Mouse (Mus musculus): ENCODE results near the gene Mfng. TPM values are rescaled to one million over a fixed set of nuclear protein-coding genes. Genes with fewer than 3 reads are reported as not detected.

Gene Mfng
- total RNA-seq, 2 experiments from 2014 or later, result 2.4 to 6.4 TPM

DNA sequence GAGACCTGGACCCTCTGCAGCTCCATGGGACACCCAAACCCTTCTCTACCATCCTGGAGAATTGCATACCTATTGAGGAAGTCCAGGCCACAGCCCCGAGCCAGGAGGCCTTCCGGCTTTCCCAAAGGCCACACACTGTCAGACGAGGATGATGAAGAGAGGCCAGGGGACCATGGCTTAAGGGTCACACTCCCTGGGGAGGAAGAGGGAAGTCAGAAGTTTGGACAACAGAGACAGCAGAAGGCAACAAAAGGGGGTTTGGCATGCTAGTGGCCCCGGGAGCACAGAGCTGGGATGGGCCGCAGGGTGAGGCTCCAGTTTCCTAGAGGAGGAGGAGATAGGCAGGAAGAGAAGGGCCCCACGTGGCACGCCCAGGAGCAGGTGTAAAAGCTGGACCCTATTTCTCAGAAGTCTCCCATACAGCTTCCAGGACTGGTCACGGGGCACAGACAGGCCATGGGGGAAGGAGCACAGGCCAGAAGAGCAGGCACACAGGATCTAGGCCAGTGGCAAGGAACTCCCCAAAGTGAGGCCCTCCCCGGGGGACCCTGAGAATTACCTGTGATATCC is 14.1 kb upstream of the Mfng start:
- DNase-seq, result peak; percentile 32

DNA sequence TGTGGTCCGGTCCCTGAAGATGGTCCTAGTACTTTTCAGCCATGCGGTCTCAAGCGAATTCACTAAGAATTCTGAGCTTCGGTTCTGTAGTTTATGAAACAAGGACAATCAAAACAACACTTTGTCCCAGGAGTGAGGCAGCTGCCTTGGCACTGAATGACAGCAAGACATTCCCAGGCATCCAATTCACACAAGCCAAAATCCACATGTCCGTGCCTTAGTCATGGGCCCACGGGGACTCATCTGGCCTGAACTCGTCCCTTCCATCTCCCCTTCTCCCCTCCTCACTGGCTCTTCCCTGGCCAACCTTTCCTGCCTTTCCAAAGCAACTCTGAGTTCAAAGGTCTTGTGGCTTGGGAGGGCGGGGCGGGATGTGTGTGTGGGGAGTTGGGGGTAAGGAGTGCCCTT is 13.1 kb upstream of the Mfng start:
- peak; percentile 82 for DNase-seq

DNA sequence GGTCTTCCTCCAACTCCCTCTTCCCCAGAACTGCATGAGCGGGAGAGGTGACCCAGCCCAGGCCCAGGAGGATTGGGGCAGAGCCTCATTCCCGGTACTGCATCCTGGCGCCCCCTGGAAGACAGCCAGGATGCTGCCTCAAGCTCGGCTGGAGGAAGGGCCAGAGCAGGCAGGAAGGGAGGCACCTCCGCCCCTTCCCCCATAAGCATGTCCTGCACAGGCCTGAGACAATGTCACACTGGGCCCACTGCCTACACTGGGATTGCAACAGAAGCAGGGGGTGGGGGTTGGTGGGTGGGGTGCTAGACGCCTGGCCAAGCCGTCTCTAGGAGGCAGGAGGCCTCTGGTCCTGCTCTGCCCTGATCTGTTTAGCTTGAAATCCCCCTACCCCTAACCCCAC is 12.7 kb upstream of the Mfng start:
- peak; percentile 86 for DNase-seq

DNA sequence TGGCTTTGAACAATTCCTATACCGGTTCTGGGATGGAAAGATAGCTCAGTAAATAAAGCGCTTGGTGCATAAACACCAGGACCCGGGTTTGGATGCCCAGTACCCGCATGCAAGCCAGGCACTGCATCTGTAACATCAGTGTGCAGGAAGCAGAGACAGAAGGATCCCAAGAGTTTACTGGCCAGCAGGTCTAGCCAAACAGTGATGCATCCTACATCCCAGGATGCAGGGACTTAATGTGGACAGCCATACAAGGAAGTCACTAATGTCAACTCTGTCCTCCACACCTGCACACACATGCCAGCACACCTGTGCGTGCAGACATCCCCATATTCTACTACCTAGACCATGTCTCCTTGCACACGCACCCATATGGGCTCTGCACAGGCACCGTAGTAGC is 12.0 kb upstream of the Mfng start:
- DNase-seq, result no peak

DNA sequence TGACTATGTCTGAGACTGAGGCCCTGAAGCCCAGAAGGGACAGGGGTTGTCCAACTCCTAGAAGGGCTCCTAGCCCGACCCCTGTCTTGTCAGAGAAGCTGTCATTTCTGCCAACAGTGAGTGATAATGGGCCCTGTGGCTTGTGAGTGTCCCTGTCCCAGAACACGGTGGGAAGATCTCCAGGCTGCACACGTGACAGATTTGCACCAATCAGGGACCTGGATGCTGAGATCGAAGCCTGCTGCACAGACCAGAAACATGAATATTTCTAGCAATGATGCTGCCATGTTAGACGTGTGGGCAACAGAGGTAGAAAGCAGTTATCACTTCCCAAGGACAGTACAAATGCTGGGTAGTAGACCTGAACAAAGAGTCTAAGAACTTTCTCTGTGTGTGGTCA is 11.2 kb upstream of the Mfng start:
- DNase-seq, result no peak

DNA sequence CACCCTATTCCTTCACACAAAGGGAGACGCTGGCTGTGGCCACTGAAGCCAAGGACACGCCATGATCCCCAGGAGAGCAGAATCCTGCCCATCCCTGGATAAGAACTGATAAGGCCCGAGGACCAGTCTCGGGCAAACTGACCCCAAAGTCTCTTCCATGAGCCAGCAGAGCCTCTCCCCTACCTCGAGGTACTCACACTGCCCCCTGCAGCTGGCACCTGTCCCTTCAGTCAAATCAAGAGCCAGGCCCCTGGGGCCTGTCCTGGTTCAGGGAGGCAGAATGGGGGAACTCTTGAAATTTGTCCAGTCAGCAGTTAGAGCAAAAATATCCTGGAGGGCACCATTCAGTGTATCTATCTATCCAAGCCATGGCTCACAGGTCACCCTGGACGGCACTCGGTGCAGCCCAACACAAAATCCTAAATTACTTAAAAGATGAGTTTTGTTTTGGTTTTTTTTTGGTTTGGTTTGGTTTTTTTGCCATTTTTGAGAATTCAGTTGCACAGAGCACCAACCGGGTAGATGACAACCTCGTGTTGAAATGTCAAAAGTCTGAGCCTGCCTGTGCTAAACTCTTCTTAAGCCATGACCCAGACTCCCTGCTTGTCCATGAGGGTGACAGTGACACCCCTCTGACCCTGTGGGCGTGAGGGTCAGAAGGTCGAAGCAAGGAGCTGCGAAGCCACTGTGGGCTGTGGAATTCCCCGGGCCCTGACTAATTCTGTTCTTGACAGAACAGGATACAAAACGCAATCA is 9.3 kb upstream of the Mfng start:
- no peak for DNase-seq

DNA sequence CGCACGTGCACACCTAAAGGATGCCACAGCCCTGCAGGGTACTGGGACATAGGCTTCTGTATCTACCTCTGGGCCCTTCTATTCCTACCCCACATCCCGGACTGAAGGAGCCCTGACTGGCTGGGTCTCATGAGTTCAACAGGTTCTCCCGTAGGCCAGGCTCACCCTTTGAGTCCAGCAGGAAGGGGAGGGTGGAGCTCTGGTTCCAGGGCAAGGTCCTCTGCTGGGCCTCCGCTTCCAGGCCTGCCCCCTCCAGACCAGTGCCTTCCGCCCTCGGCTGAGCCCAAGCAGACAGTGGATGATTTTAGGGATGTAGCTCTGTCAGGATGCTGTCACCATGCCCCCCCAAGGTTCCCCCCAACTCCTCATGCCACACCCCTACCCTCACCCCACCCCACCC is 7.6 kb upstream of the Mfng start:
- no peak for DNase-seq

DNA sequence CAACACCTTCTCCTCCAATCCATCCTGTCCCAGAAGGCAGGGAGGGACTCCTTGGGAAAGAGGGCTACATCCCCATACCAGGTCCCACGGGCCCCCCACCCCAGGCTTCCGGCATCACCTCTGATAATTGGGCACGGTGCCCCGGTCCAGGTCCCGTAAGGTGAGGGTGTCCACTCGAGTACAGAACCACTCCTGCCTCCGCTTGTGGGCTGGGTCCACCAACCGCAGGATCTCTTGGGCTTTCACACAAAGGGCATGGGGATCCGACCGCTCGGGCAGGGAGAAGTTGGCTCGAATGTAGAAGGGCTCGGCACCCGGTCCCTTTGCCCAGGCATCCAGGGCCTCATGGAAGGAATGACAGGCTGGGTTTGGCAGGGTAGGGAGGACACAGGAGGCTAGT is 7.1 kb upstream of the Mfng start:
- DNase-seq, result no peak

DNA sequence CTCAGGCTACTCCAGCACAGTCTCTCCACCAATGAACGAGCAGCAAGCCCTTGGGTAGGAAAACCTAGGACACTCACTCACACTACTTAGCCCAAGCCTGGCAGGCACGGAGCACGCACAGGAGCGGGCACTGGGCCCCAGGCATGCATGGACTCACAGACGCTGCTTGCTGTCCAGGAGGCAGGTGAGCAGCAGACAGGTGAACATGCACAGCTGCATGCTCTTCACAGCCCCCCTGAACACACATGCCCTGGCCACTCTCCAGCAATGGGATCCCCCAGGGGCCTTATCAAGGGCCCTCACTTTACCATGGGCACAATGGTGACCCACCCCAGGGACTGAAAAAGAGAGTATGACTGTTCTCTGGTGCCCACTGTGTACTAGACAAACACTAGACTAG is 6.4 kb upstream of the Mfng start:
- DNase-seq, result no peak

DNA sequence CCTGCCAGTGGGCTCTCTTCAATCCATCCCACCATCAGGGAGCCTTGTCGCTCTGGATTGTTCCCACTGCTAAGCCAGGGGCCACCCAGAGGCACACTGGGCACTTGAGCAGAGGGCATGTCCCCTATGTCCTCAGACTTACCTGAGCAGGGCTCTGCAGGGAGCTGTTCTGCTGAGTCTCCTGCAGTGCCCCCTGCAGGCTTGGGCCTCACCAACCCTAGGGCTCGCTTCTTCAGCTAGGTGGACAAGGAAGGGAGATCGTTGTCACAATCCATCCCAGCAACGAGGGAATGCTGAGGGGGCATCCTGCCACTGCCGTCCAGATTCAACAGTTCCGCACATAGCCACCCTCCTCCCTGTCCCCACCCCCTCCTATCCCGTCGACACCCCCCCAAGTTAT is 6.0 kb upstream of the Mfng start:
- DNase-seq, result no peak

DNA sequence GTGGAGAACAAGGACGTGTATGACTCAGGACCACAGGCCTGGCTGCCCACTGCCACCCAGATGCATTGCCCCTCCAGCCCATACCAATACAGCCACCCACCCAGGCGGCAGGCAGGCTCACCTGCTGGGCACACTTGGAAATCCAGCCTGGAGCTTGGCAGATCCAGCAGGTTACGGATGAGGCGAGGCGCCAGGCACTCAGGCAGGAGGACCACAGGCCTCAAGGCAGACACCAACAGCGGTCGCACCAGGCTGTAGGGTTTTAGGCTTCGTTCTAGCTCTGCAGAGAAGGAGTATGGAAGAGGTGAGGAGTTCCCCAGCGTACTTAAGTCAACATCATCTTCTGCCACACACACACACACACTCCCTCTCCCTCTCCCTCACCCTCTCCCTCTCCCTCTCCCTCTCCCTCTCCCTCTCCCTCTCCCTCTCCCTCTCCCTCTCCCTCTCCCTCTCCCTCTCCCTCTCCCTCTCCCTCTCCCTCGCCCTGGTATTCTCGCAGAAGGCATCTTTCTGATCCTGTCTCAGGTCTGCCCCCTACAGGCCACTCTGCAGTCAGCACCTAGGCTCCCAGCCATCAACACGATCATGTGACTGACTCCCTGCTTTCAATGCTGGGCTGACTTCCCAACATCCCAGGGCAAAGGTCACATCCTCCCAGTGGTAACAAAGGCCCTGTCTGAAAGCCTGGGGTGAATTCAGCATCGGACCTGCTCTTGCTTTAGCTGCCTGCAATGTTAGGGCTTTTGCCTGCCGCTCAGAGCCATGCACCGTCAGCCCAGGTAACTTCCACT is 5.0 kb upstream of the Mfng start:
- peak; percentile 82 for DNase-seq

DNA sequence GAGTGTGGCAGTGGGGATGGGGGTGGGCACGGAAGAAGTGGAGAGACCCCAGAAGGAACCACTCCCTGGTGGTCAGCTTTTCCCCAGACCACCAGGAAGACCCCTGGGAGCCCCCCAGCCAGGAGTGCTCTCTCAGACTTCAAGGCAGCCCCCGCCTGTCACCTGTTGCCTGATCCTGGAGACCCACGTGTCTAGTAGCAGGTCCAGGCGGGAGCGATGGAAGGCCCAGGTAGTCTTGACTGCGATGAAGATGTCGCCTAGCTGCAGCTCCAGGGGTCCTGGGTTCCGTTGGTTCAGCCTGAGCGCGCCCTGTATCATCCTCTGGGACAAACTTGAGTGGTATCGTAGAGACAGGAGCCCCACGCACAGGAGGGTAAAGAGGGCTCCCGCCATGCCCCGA is 419 bp downstream of the Mfng start:
- no peak for DNase-seq

DNA sequence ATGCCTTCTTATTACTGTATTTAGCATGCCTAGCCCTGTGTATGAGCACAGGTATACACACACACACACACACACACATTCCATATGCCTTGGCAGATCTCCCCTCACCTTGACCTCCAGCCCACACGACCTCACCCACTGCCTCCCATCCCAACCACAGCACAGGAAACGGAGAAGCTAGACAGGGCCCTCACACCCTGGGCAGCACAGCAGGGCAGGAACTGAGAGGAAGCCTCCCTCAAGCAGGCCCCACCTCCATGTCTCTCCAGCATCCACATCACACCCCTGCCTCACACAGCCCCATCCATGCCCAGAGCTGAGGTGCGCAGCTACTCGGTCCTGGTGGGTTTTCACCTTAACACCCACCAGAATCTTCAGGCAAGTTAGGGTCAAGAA is 909 bp downstream of the Mfng start:
- DNase-seq, result peak; percentile 40

DNA sequence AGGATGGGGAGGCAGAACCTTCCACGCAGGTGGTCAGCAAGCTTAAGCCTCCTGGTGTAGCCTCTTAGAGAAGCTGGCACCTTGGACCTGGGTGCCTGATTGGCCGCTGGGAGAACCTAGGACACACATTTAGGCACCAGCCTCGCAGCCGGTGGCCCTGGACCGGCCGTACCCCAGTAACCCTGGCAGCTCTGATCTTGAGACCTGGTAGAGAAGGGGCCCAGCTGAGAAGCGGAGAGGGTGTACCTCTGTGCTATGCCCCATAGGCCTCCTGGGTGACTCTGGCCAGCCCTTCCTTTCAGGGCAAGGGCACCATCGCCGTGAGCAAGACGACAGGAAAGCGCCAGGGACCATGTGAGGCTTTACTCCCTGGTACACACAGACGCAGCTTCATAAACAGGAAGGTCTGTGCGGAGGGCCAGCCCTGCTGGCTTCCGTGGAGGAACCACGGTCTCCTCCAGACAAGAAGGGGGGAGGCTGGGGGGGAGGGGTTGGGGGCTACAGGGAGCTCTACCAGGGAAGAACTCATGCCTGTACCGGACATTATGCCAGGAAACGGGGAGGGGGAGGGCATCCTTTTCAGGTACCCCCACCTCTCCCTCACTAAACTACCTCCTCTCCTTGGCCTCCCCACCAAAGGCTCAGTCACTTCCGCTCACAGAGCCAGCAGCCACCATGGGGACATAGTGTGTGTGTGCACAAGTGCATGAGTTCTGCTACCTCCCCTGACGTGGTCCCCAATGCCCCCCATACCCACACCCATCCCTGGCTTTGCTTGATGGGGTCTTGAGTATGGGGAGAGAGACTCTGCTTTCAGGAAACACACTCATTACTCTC is 1.5 kb downstream of the Mfng start:
- peak; percentile 64 for DNase-seq

DNA sequence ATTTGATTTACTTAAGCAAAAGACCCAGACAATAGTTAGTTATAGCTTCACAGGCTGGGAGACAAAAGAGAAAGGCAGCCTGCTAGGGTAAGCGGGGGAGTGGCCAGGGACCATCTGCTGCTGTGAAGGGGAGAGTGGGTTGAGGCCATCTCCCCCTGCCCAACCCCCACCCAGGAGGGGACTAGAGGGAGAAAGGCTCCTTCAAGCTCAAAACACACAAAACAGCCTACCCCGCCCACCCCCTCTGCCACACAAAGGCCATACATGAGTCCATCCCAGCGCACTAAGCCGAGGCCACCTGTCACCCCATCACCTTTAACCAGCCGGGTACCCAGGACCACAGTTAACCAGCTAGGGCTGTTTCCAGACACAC is 2.3 kb downstream of the Mfng start:
- DNase-seq, result no peak

DNA sequence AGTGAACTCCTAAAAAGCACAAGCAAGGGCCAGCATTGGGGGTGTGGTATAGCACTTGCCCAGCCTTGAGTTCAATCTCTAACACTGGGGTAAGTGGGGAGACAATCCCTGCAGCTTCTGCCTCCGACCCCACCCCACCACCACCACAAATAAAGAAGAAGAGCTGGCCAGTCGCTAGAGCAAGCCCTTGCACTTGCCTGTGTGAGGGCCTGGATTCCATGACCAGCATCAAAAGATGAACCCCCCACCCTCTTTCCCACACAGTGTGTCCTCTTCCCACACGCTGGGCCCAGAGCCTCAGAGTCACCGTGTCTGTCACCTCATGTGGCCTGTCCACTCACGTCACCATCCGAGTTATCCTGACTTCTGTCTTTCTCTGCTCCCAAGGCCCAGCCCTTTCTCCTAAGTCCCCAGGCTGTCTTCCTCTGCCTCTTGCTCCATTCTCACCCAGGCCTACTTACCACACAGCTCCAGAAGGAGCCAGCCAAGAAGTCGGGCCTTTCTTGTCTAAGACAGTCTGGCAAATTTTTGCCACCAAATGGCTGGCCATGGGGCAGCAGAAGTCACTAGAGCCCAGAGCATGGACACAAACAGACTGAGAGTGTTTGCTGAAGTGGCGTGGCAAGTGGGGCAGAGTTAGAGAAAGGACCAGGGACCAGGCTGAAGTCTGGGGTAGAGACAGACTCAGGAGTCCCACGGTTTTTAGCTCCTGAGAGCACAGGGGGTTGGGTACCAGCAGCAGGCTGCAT is 2.9 kb downstream of the Mfng start:
- DNase-seq, result no peak

DNA sequence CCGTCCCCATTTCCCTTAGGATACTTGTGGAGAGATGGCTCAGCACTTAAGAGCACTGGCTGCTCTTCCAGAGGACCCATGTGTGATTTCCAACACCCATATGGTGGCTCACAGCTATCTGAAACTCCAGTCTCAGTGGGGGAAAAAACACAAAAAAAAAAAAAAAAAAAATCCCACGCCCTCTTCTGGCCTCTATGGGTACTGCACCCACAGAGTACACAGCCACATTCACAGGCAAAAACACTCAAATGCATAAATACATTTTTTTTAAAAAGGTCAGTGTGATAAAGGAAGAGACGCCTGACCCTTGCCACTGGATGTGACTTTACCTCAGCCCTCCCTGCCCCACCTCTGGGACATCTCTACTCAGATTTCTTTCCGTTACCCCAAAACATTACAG is 4.2 kb downstream of the Mfng start:
- no peak for DNase-seq

DNA sequence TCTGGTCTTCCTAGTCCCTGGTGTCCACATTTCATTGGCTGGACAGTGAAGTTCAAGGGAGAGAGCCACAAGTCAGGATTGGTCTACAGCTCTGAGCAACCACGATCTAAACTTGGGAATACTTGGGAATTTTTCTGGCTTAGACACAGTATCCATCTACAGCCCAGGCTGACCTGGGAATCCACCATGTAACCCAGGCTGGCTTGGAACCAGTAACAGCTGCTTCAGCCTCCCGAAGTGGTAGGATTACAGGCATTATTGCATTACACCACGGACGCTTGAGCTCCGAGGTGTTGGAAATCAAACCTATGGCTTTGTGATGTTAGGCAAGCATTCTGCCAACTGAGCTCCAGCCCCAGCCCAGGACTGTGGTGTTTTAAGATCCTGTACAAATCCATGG is 9.6 kb downstream of the Mfng start:
- no peak for DNase-seq

DNA sequence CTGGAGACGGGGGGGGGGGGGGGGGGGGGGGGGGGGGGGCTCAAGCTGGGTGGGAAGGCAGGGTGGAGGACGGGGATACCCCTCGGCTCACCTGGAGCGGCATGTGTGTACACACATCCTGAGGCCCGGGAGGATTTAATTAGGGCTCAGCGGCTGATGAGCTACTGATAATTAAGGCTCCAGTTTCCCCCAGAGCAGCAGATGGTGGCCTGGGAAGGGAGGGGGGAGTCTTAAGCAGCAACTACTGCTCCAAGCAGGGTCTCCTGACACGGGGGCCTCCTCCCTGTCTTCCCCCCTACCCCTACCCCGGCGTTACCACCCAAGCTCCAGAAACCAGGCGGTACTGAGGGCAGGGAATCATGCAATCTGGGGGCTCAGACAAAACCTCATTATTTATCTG is 10.1 kb downstream of the Mfng start:
- no peak for DNase-seq

DNA sequence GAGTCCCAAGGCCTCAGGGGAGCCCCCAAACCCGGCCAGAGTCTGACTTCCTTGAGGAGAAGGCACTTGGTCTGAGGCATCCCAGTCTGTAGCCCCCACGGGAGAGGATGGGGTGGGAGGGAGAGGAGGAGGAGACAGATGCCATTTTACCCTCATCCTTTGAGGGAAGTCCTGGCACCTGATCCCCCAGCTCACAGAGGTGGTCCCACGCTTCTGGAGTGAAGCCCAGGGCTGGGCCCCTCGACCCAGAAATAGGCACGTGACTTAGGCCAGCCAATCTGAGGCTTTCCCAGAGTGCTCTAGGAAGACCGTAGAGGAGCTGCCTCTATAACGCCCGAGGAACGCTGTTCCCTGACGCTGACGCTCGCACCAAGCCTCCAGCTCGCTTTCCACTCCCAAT is 12.2 kb downstream of the Mfng start:
- no peak for DNase-seq

DNA sequence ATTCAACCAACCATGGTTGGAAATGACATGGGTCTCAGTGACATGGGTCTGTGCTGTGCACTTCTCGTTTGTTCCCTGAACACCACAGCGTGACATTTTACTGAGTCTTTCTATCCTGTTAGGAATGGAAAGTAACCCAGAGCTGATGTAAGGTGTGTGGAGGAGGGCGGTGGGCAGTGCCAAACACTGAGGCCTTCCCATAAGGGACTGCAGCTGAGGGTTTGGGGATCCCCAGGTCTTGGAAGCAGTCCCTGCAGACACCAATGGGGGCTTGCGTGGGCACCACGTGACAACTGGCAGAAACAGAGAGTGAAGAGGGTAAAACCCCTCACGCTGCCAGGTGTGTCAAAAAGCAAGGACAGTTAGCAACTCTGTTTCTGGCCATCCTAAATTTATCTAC is 15.1 kb downstream of the Mfng start:
- no peak for DNase-seq
